ENCODE assay signal across 9 mouse cellular contexts in the genomic region with DNA sequence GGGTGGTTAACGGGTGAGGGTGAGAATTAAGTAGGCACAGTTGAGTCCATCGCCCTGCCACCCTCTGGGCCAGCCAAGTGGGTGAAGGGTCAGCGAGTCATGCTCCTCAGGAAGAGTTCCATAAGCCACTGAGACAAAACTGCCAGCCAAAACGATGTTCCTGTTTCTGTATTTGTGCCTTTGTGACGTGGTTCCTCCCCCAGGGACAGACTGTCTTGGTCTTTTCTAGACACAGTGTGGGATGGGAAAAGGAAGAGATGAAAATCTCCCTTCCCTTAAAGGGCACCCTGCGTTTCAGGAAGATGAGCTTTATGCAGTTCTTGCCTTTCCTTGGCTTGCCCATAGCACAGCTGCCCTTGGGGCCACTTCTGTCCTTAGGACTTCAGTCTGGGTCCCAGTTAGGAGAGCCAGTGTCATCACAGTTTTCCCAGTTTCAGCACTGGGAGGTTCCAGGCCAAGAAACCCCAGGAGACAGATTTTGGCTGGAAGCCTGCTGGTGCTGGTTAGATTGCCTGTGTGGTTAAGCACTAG. TPM values are rescaled to one million over a fixed set of nuclear protein-coding genes. Genes with fewer than 3 reads are reported as not detected.
DNase-seq lines count a peak whose midpoint lies in the region; ATAC-seq and TF ChIP-seq lines count a peak whose summit lies in the region.
"Had no signal": no experiment of that assay in that cellular context is flagged by ENCODE, and none has a peak within 500 bp of the region (broad histone marks: within the 10 kb centered on the region; RNA-seq: fewer than 3 reads in every experiment).

No protein-coding gene starts in this region.

- no peak overlapping the region for H3K4me2 ChIP-seq in embryonic facial prominence, embryonic 13.5 days

- CTCF ChIA-PET in Patski (lab: Charles Lee), result interaction anchor here (1.1 kb wide), 1 partner anchor 33 kb away, joined by 5 read pairs; no protein-coding TSS in a partner anchor

- no peak overlapping the region for H3K9ac ChIP-seq in embryonic facial prominence, embryonic 13.5 days

- 0 out of 2 replicates have a peak overlapping the region, but pooled peaks have one; percentile 22 for H3K27ac ChIP-seq in embryonic facial prominence, embryonic 13.5 days
- no peak overlapping the region for H3K27ac ChIP-seq in embryonic facial prominence, embryonic 10.5 days (replicated peaks)

- ATAC-seq in embryonic facial prominence, embryonic 13.5 days (ENCODE audit: insufficient number of reproducible peaks, insufficient read depth, low FRiP score, low TSS enrichment, low read depth), result no peak
- ATAC-seq in Patski, result peak; percentile 34

- H3K9me3 ChIP-seq in embryonic facial prominence, embryonic 13.5 days, result no peaks in the 10 kb centered on the region
- no peaks in the 10 kb centered on the region for H3K9me3 ChIP-seq in embryonic facial prominence, embryonic 10.5 days

- peaks cover 73% of the 10 kb centered on the region for H3K36me3 ChIP-seq in embryonic facial prominence, embryonic 13.5 days
- H3K36me3 ChIP-seq in embryonic facial prominence, embryonic 10.5 days (replicated peaks), result peaks cover 93% of the 10 kb centered on the region

- no peaks in the 10 kb centered on the region for H3K27me3 ChIP-seq in embryonic facial prominence, embryonic 13.5 days
- H3K27me3 ChIP-seq in embryonic facial prominence, embryonic 10.5 days (replicated peaks; ENCODE audit: low read depth, poor library complexity, severe bottlenecking), result no peaks in the 10 kb centered on the region
- H3K27me3 ChIP-seq in Patski, result no peaks in the 10 kb centered on the region
- H3K27me3 ChIP-seq: CH12.LX had no signal

- intact Hi-C loops in gastrocnemius, postnatal 14 days (cut with DNase I; ENCODE audit: low total_unique reads), result no loop called here

- WGBS in embryonic facial prominence, embryonic 13.5 days, result 84% methylated on average over 6 of the region's 6 CpGs
- 86% methylated on average over 6 of the region's 6 CpGs for WGBS in embryonic facial prominence, embryonic 10.5 days

- POLR2A ChIA-PET in Patski (lab: Charles Lee), result no interaction called here

- in situ Hi-C loops in Patski (cut with MboI; ENCODE audit: low pct_unique_long_range_greater_than_20kb), result no loop called here

- DNase-seq in embryonic facial prominence, embryonic 10.5 days (ENCODE audit: low spot score), result no peak
- DNase-seq in Patski (ENCODE audit: low read depth, low spot score), result peak; percentile 67
- DNase-seq in gastrocnemius, postnatal 14 days, result peak; percentile 55
- DNase-seq in layer of hippocampus, adult 8-10 months (ENCODE audit: low spot score in 2 of 2), result peak; percentile 37 to 56
- peak; percentile 78 for DNase-seq in lung, postnatal 10 days
- DNase-seq in thymus, postnatal 36 days, result no peak
- DNase-seq in natural killer cell, adult 2 months (ENCODE audit: low spot score in 2 of 2), result no peak

- no peak overlapping the region for H3K4me3 ChIP-seq in embryonic facial prominence, embryonic 13.5 days
- no peak overlapping the region for H3K4me3 ChIP-seq in embryonic facial prominence, embryonic 10.5 days

- peaks cover 11% of the 10 kb centered on the region for H3K4me1 ChIP-seq in embryonic facial prominence, embryonic 13.5 days
- no peaks in the 10 kb centered on the region for H3K4me1 ChIP-seq in embryonic facial prominence, embryonic 10.5 days

- TF ChIP-seq CTCF in Patski (IDR thresholded peaks at IDR 0.05), result no peak

RNA-seq across cellular contexts. Expression of gene Ucp3, which starts 11.1 kb away (rescaled TPM):
- polyA plus RNA-seq in embryonic facial prominence, embryonic 13.5 days (2015; fragmentation: Nextera tagmentation; extraction: Ambion mirVana), result not detected in 2 replicates
- 0.11 TPM in 1 of 2 replicates, not detected in the other for polyA plus RNA-seq in embryonic facial prominence, embryonic 10.5 days (2016; fragmentation: Nextera tagmentation; extraction: Ambion mirVana)
- polyA plus RNA-seq in Patski (2021), result 0.06 TPM
- total RNA-seq in gastrocnemius, postnatal 14 days (2021), result 100 to 1,000 TPM in 1 of 2 experiments, 10 to 100 TPM in 1; 58.1 to 197 TPM
- total RNA-seq in layer of hippocampus, adult 8-10 months (2022), result 1 to 10 TPM; 2.1 to 2.9 (median 2.2) TPM
- total RNA-seq: CH12.LX had no signal

RNA-seq across cellular contexts. Expression of gene Ucp2, which starts 31.5 kb away (rescaled TPM):
- polyA plus RNA-seq in embryonic facial prominence, embryonic 13.5 days (2015; fragmentation: Nextera tagmentation; extraction: Ambion mirVana), result 159 and 170 TPM in 2 replicates
- 101 and 105 TPM in 2 replicates for polyA plus RNA-seq in embryonic facial prominence, embryonic 10.5 days (2016; fragmentation: Nextera tagmentation; extraction: Ambion mirVana)
- 47.7 TPM for polyA plus RNA-seq in Patski (2021)
- 100 to 1,000 TPM; 121 to 126 TPM for total RNA-seq in gastrocnemius, postnatal 14 days (2021)
- total RNA-seq in layer of hippocampus, adult 8-10 months (2022), result 100 to 1,000 TPM in 2 of 4 experiments, 10 to 100 TPM in 2; 40.3 to 175 (median 106) TPM

RNA-seq across cellular contexts. Expression of gene Dnajb13, which starts 53.1 kb away (rescaled TPM):
- 0.18 and 0.26 TPM in 2 replicates for polyA plus RNA-seq in embryonic facial prominence, embryonic 13.5 days (2015; fragmentation: Nextera tagmentation; extraction: Ambion mirVana)
- 0.27 and 0.38 TPM in 2 replicates for polyA plus RNA-seq in embryonic facial prominence, embryonic 10.5 days (2016; fragmentation: Nextera tagmentation; extraction: Ambion mirVana)
- 0.05 TPM for polyA plus RNA-seq in Patski (2021)
- not detected for total RNA-seq in gastrocnemius, postnatal 14 days (2021)
- under 1 TPM in 3 of 4 experiments, not detected in 1; 0.38 to 0.98 (median 0.41) TPM for total RNA-seq in layer of hippocampus, adult 8-10 months (2022)

Comparison
In these comparisons a context has a peak if more than half of its experiments do, and no peak if none do; other contexts are left out.
1. DNase-seq: peak in Patski (single experiment), gastrocnemius, postnatal 14 days (single experiment), layer of hippocampus, adult 8-10 months (2 of 2) and lung, postnatal 10 days (single experiment); none in embryonic facial prominence, embryonic 10.5 days (single experiment), thymus, postnatal 36 days (0 of 2) and natural killer cell, adult 2 months (0 of 2).